Mouse (Mus musculus) ES-E14 (cell line): Measurements from ENCODE around the gene Wdr19.

ENCODE experiments used
- CHD2 ChIP-seq: IDR thresholded peaks from 2 replicates; pipeline ENCODE4 v1.6.1; 2014; ENCODE audit warnings: mild to moderate bottlenecking, low read depth, low read length, inconsistent platforms
- MAFK ChIP-seq: IDR thresholded peaks from 2 replicates; pipeline ENCODE4 v1.6.1; 2014; ENCODE audit warnings: mild to moderate bottlenecking, low read depth, low read length, inconsistent platforms; ENCODE audit not compliant: insufficient read depth
- ZNF384 ChIP-seq: IDR thresholded peaks from 2 replicates; pipeline ENCODE4 v1.6.1; 2012; ENCODE audit warnings: low read depth, low read length, inconsistent platforms

- TF ChIP-seq MAFK (no peak), ZNF384 (no peak), CHD2 (no peak)
These were observed 108.7 kb downstream of the Wdr19 start for GRCm38 (mm10) chr5:65308208-65308607.
